Mouse (Mus musculus) layer of hippocampus, adult 2 months (tissue): ENCODE measurements around the gene Lrrc40. TPM values are rescaled to one million over a fixed set of nuclear protein-coding genes. Genes with fewer than 3 reads are reported as not detected.

ENCODE experiments used
- DNase-seq, 2 experiments: peaks; one replicate each; pipeline ENCODE4 v3.0.0; 2022; ENCODE audit warnings: low spot score in 2 of 2
- H3K27ac ChIP-seq: fragments of 200-600 bp; 2 replicates; pipeline ENCODE4 v1.8.1; 2022
- H3K4me3 ChIP-seq: fragments of 200-600 bp; 2 replicates; pipeline ENCODE4 v1.8.1; 2022; ENCODE audit warnings: mild to moderate bottlenecking
- CTCF ChIP-seq: fragments of 200-600 bp; conservative IDR thresholded peaks from 2 replicates; pipeline ENCODE4 v1.8.1; 2022; ENCODE audit warnings: antibody characterized with exemption, mild to moderate bottlenecking, moderate library complexity
- long read RNA-seq, 2 experiments: library from polyadenylated mRNA; stranded (forward); transcript quantifications; one replicate each; pipeline ENCODE4 v2.0.0; 2021; ENCODE audit warnings: borderline mapping rate in 2 of 2
- total RNA-seq, 2 experiments: library from RNA; stranded (reverse); gene quantifications; 2 replicates each; pipeline ENCODE4 v1.2.3; 2021

Lrrc40 gene
- total RNA-seq: 10 to 100 TPM; 28.1 to 30.1 TPM
- long read RNA-seq, experiment 1, full-length matches to known transcripts: 15 of 29 reads
- long read RNA-seq, experiment 1, partial matches to known transcripts: 1 of 29 reads
- long read RNA-seq, experiment 1, other reads (novel, unspliced or antisense): 13 of 29 reads
- long read RNA-seq, experiment 2, full-length matches to known transcripts: 25 of 51 reads
- long read RNA-seq, experiment 2, partial matches to known transcripts: 3 of 51 reads
- long read RNA-seq, experiment 2, other reads (novel, unspliced or antisense): 23 of 51 reads

GRCm38 (mm10) chr3:158036329-158036988 is at the start of gene Lrrc40, which contains the start of gene Srsf11:
Gene Lrrc40 (plus strand): TSS chr3:158036662.
Gene Srsf11 (minus strand): TSS chr3:158036639.
- TF ChIP-seq CTCF: no peak
- H3K27ac ChIP-seq: peak within 1 kb of the TSS; percentile 96
- peak within 1 kb of the TSS; percentile 81 for H3K4me3 ChIP-seq
- DNase-seq: peak; percentile 94 to 96

- no peak for TF ChIP-seq CTCF
- no peak overlapping the region for H3K4me3 ChIP-seq
- DNase-seq: no peak
- no peak overlapping the region for H3K27ac ChIP-seq
Measured at GRCm38 (mm10) chr3:157993322-157993721, 43.1 kb upstream of the Lrrc40 start.

GRCm38 (mm10) chr3:157995726-157996125 is 40.7 kb upstream of the Lrrc40 start:
- no peak for DNase-seq
- H3K27ac ChIP-seq: no peak overlapping the region
- TF ChIP-seq CTCF: no peak
- H3K4me3 ChIP-seq: no peak overlapping the region

- no peak for DNase-seq
- Histone ChIP-seq H3K4me3 (no peak overlapping the region), H3K27ac (no peak overlapping the region)
- TF ChIP-seq CTCF: no peak
Measured at GRCm38 (mm10) chr3:157998742-157999369, 37.6 kb upstream of the Lrrc40 start.

GRCm38 (mm10) chr3:158008647-158009046 is 27.8 kb upstream of the Lrrc40 start:
- DNase-seq: no peak
- Histone ChIP-seq H3K27ac (no peak overlapping the region), H3K4me3 (no peak overlapping the region)
- no peak for TF ChIP-seq CTCF

GRCm38 (mm10) chr3:158009762-158010320 is 26.6 kb upstream of the Lrrc40 start:
- no peak for TF ChIP-seq CTCF
- Histone ChIP-seq H3K27ac (peak overlapping the region; percentile 36; the same call in 1 of the 2 replicates), H3K4me3 (no peak overlapping the region)
- DNase-seq: peak; percentile 36 to 58

- Histone ChIP-seq H3K27ac (peak overlapping the region; percentile 89), H3K4me3 (peak overlapping the region; percentile 81)
- TF ChIP-seq CTCF: peak; percentile 25; the same call in 1 of the 2 replicates
- peak; percentile 90 for DNase-seq
Measured at GRCm38 (mm10) chr3:158031371-158031925, 5.0 kb upstream of the Lrrc40 start.

GRCm38 (mm10) chr3:158032106-158032505 is 4.4 kb upstream of the Lrrc40 start:
- no peak for TF ChIP-seq CTCF
- Histone ChIP-seq H3K27ac (peak overlapping the region; percentile 89), H3K4me3 (peak overlapping the region; percentile 81)
- DNase-seq: no peak

- H3K27ac ChIP-seq: peak overlapping the region; percentile 96
- DNase-seq: no peak
- no peak for TF ChIP-seq CTCF
- peak overlapping the region; percentile 81 for H3K4me3 ChIP-seq
Measured at GRCm38 (mm10) chr3:158035866-158036265, 596 bp upstream of the Lrrc40 start.

- TF ChIP-seq CTCF: no peak
- H3K27ac ChIP-seq: no peak overlapping the region
- no peak overlapping the region for H3K4me3 ChIP-seq
- DNase-seq: no peak
Measured at GRCm38 (mm10) chr3:158038106-158038505, 1.6 kb downstream of the Lrrc40 start.

- no peak overlapping the region for H3K27ac ChIP-seq
- no peak for TF ChIP-seq CTCF
- H3K4me3 ChIP-seq: no peak overlapping the region
- no peak for DNase-seq
Measured at GRCm38 (mm10) chr3:158040755-158041154, 4.3 kb downstream of the Lrrc40 start.

GRCm38 (mm10) chr3:158049508-158049907 is 13.0 kb downstream of the Lrrc40 start:
- no peak overlapping the region for H3K4me3 ChIP-seq
- TF ChIP-seq CTCF: peak; percentile 60
- H3K27ac ChIP-seq: no peak overlapping the region
- no peak for DNase-seq
